Mouse (Mus musculus) kidney, postnatal 0 days (tissue): ENCODE measurements at regions not wholly inside any gene's neighbourhood (a gene's known extent, or its start where the extent isn't known, plus 50 kb on each side); places are given as distances from the start of the nearest gene placed in this dataset.
A peak's percentile ranks its signal among the peaks of the same experiment; 100 is the strongest.

Source experiments
- ATAC-seq: fragments of 200-750 bp; cut with Nextera tagmentation; replicated peaks from 2 replicates; pipeline ENCODE4 v1.8.0; 2017; ENCODE audit warnings: low read depth, moderate number of reproducible peaks, moderate TSS enrichment, moderate library complexity; ENCODE audit not compliant: low FRiP score
- DNase-seq: peaks from one replicate; pipeline ENCODE4 v3.0.0-alpha.2; 2016; ENCODE audit warnings: low spot score
- H3K27ac ChIP-seq: fragments of 300-500 bp; sonication (generic); 2 replicates; pipeline ENCODE4 v1.5.1; 2014; ENCODE audit warnings: mild to moderate bottlenecking
- H3K27me3 ChIP-seq: fragments of 300-500 bp; sonication (generic); 2 replicates; pipeline ENCODE4 v1.6.1; 2014; ENCODE audit warnings: low read length, mixed read lengths; ENCODE audit not compliant: insufficient read depth
- H3K36me3 ChIP-seq: fragments of 300-500 bp; sonication (generic); 2 replicates; pipeline ENCODE4 v1.6.1; 2014; ENCODE audit warnings: low read length, mixed read lengths; ENCODE audit not compliant: insufficient read depth
- H3K4me1 ChIP-seq: fragments of 300-500 bp; sonication (generic); replicated peaks from 2 replicates; pipeline ENCODE4 v1.6.1; 2014; ENCODE audit warnings: antibody characterized with exemption, low read length, mixed read lengths; ENCODE audit not compliant: insufficient read depth
- H3K4me2 ChIP-seq: fragments of 300-500 bp; sonication (generic); 2 replicates; pipeline ENCODE4 v1.6.1; 2014; ENCODE audit warnings: mild to moderate bottlenecking, low read length, moderate library complexity, mixed read lengths
- H3K4me3 ChIP-seq: fragments of 300-500 bp; sonication (generic); replicated peaks from 2 replicates; pipeline ENCODE4 v1.5.1; 2014; ENCODE audit warnings: low read depth, low read length
- H3K9ac ChIP-seq: fragments of 300-500 bp; sonication (generic); 2 replicates; pipeline ENCODE4 v1.6.1; 2014; ENCODE audit warnings: low read depth, low read length
- H3K9me3 ChIP-seq: fragments of 300-500 bp; sonication (generic); replicated peaks from 2 replicates; pipeline ENCODE4 v1.6.1; 2016; ENCODE audit warnings: low read length, inconsistent platforms, mixed read lengths
- CTCF ChIP-seq: IDR thresholded peaks from 2 replicates; pipeline ENCODE4 v1.5.1; 2016; ENCODE audit warnings: antibody characterized with exemption, low read depth, mild to moderate bottlenecking, moderate library complexity
- WGBS: fragments of 180-500 bp; shearing (Covaris S2); extraction: QIAGEN DNeasy Blood & Tissue Kit; methylation state at CpG from one replicate; pipeline ENCODE4 v1.1.7; 2014; 5-methylcytosine and 5-hydroxymethylcytosine counted together

GRCm38 (mm10) chr8:31371656-31372055, 2056.9 kb upstream of the 5930422O12Rik start:
- H3K4me3 ChIP-seq: no peak overlapping the region

GRCm38 (mm10) chr8:31372397-31372796, 2056.1 kb upstream of the 5930422O12Rik start:
- no peak overlapping the region for H3K4me2 ChIP-seq
- no peaks in the 10 kb centered on the region for H3K36me3 ChIP-seq
- peak; percentile 75 for TF ChIP-seq CTCF
- no peaks in the 10 kb centered on the region for H3K9me3 ChIP-seq
- peak; percentile 55 for DNase-seq
- H3K9ac ChIP-seq: no peak overlapping the region
- no peak for ATAC-seq
- H3K27ac ChIP-seq: no peak overlapping the region
- WGBS: 77% methylated on average over 2 of the region's 2 CpGs
- no peaks in the 10 kb centered on the region for H3K4me1 ChIP-seq
- no peaks in the 10 kb centered on the region for H3K27me3 ChIP-seq
- no peak overlapping the region for H3K4me3 ChIP-seq

More at GRCm38 (mm10) chr8:31371656-31372055, 2056.9 kb upstream of the 5930422O12Rik start:
- no peaks in the 10 kb centered on the region for H3K27me3 ChIP-seq
- H3K36me3 ChIP-seq: no peaks in the 10 kb centered on the region
- no peaks in the 10 kb centered on the region for H3K9me3 ChIP-seq
- no peak overlapping the region for H3K27ac ChIP-seq
- no peak overlapping the region for H3K9ac ChIP-seq
- no peak for TF ChIP-seq CTCF
- WGBS: 58% methylated on average over 5 of the region's 5 CpGs
- H3K4me2 ChIP-seq: no peak overlapping the region
- ATAC-seq (no peak), DNase-seq (no peak)
- H3K4me1 ChIP-seq: no peaks in the 10 kb centered on the region

GRCm38 (mm10) chr8:31373140-31373787, 2055.2 kb upstream of the 5930422O12Rik start:
- Histone ChIP-seq H3K27ac (no peak overlapping the region), H3K4me3 (no peak overlapping the region), H3K36me3 (no peaks in the 10 kb centered on the region), H3K9me3 (no peaks in the 10 kb centered on the region), H3K27me3 (no peaks in the 10 kb centered on the region), H3K4me2 (no peak overlapping the region), H3K4me1 (no peaks in the 10 kb centered on the region), H3K9ac (no peak overlapping the region)
- 75% methylated on average over 6 of the region's 6 CpGs for WGBS
- no peak for TF ChIP-seq CTCF
- ATAC-seq: 0 out of 2 replicates have a peak, but pooled peaks have one; percentile 29
- DNase-seq: no peak

- Histone ChIP-seq H3K4me3 (no peak overlapping the region), H3K27me3 (no peaks in the 10 kb centered on the region), H3K27ac (no peak overlapping the region), H3K4me1 (no peaks in the 10 kb centered on the region), H3K9ac (no peak overlapping the region), H3K36me3 (no peaks in the 10 kb centered on the region), H3K9me3 (no peaks in the 10 kb centered on the region), H3K4me2 (no peak overlapping the region)
- TF ChIP-seq CTCF: no peak
- no peak for ATAC-seq
- WGBS: 68% methylated on average over 2 of the region's 2 CpGs
- DNase-seq: no peak
Observed at GRCm38 (mm10) chr8:31377698-31378334, 2050.7 kb upstream of the 5930422O12Rik start.

- Histone ChIP-seq H3K27ac (no peak overlapping the region), H3K9ac (no peak overlapping the region), H3K4me3 (no peak overlapping the region), H3K4me1 (no peaks in the 10 kb centered on the region), H3K9me3 (no peaks in the 10 kb centered on the region), H3K27me3 (no peaks in the 10 kb centered on the region), H3K4me2 (no peak overlapping the region), H3K36me3 (no peaks in the 10 kb centered on the region)
- no peak for TF ChIP-seq CTCF
- 76% methylated on average over 3 of the region's 3 CpGs for WGBS
- no peak for ATAC-seq
- no peak for DNase-seq
Observed at GRCm38 (mm10) chr8:31404811-31405210, 2023.7 kb upstream of the 5930422O12Rik start.

GRCm38 (mm10) chr8:31422241-31422640, 2006.3 kb upstream of the 5930422O12Rik start:
- Histone ChIP-seq H3K9me3 (no peaks in the 10 kb centered on the region), H3K36me3 (no peaks in the 10 kb centered on the region), H3K27me3 (no peaks in the 10 kb centered on the region), H3K27ac (no peak overlapping the region), H3K4me1 (no peaks in the 10 kb centered on the region), H3K4me2 (no peak overlapping the region), H3K4me3 (no peak overlapping the region), H3K9ac (no peak overlapping the region)
- DNase-seq: no peak
- no peak for ATAC-seq
- 62% methylated on average over 3 of the region's 3 CpGs for WGBS
- TF ChIP-seq CTCF: no peak
